Mouse (Mus musculus): ENCODE measurements around the gene Vmn1r85.

GRCm38 (mm10) chr7:13095073-13095472 is at the start of gene Vmn1r85:
- TF ChIP-seq CTCF (IDR thresholded peaks at IDR 0.05; ENCODE audit: low read depth) (no peak), EP300 (IDR thresholded peaks at IDR 0.05; ENCODE audit: low read depth) (no peak)
